Mouse (Mus musculus): Measurements from ENCODE around the gene Gsdme. TPM values are rescaled to one million over a fixed set of nuclear protein-coding genes. Genes with fewer than 3 reads are reported as not detected.

Gene Gsdme
- total RNA-seq, 1 experiment from 2014 or later = 2.0 TPM

DNA sequence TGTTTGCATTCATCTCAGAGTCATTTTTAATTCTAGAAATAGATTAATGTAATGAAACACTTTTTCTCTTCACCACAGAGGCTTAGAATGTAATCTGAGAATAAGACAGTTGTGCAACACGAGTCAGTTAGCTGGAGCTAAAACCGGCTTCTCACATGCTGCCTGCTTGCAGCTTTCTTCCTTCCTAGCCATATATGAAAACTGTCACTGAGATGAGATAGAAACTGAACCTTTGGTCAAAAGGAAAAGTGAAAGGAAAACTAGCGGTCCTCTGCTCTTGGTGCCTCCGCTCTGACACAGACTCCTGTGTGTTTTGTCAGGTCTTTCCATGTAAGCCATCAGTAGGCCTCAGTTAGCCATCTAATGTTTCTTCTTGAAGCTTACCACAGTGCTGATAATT is 75.7 kb downstream of the Gsdme start:
- DNase-seq = no peak

DNA sequence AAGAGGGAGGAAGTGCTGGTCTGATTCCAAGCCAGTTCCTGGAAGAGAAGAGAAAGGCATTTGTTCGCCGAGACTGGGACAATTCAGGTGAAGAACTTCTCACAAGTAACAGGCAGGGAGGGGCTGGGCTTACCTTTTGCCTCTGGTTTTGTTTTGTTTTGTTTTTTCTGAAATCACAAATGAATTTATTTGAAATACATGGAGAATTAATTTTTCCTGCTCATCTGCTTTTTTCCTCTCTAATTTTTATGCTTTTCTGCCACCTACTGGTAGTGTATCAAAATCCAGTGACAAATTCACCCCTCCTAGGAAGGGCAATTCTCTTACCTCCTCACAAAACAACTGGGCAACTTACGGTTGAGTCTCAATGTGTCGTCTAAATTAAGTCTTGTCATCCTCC is 83.5 kb downstream of the Gsdme start:
- no peak for DNase-seq

GRCm38 (mm10) chr6:50175736-50176135 is 87.9 kb downstream of the Gsdme start:
- DNase-seq = no peak

DNA sequence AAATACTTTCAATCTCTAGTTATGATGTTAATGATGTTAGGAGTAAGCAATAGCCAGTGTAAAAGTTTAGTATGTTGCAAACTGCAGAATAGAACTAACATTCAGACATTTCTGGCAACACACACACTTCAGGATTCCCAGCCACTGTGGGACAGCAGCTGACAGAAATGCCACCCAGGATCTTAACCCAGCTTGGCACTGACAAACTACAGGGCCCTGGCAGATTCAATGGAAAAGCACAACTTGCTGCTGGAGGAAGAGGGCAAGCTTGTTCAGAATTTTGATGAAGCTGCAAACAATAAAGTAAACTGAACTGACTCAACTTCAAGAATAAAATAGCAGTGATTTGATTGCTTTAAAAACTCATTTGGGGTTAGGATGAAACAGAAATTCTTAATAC is 93.9 kb downstream of the Gsdme start:
- no peak for DNase-seq

- DNase-seq = no peak
These were observed 94.8 kb downstream of the Gsdme start for GRCm38 (mm10) chr6:50168821-50169220.

DNA sequence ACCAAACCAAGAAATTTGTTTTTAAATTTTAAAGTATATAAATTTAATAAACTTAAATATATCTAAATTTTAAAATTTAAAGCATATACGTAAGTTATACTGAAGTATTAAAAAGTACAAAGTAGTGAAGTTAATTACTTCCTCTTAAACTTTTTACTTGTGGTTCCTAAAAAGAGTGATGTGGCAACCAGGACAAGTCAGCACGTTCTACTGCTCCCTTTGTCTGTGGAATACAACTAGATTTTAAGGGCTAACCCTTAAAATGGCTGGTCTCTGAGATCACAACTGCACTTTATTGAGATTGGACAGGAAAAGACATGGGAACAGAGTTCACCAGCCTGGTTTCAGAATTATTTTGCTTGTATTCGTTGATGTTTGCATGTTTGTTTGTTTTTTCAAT is 100.6 kb downstream of the Gsdme start:
- no peak for DNase-seq

GRCm38 (mm10) chr6:50159842-50160241 is 103.8 kb downstream of the Gsdme start:
- DNase-seq = no peak

- no peak for DNase-seq
These were observed 114.3 kb downstream of the Gsdme start for GRCm38 (mm10) chr6:50149378-50149777.

DNA sequence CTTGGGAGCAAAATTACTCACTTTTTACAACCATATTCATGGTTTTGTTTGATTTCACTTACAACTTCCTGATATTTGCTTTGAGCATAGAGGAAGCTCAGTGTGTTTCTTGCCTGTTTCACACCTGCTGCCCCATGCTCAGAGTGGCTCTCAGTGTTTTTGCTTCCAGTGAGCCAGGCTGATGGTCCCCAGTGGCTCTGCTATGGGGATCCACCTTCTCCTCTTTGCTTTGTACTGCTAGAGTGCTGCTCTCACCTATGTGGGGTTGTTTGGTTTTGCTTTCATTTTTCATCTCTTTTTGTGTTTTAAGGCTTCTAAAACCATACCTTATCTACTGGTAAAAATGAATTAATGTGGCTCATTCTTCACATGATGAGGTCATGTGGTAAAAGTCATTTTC is 117.5 kb downstream of the Gsdme start:
- no peak for DNase-seq

DNA sequence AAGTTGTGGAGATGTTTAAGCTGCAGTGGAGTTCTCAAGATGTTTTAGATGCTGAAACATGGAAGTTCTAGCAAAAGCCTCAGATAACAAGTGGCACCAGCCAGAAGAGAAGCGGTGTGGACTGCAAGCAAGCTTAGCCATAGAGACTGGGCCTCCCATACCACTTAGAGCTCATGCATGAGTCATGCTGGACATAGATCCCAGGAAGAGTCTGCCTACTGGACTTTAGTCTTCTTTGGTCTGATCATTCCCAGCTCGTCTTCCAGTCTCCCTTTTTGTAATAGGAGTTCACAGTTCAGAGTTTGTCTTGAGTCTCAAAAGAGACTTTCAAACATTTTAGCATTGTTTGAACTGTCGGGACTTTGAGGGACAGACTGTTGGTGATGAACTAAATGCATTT is 124.1 kb downstream of the Gsdme start:
- DNase-seq = no peak

Other genes starting within 250 kb of the Gsdme start
- 26.1 and 29.9 TPM in 2 replicates for gene Mpp6, start 153.6 kb downstream of the Gsdme start, total RNA-seq (2021)
- 58.9 and 64.9 TPM in 2 replicates for gene Osbpl3, start 192.3 kb upstream of the Gsdme start, total RNA-seq (2021)